Comparison of ENCODE assay signal across 8 mouse cellular contexts in the genomic region with DNA sequence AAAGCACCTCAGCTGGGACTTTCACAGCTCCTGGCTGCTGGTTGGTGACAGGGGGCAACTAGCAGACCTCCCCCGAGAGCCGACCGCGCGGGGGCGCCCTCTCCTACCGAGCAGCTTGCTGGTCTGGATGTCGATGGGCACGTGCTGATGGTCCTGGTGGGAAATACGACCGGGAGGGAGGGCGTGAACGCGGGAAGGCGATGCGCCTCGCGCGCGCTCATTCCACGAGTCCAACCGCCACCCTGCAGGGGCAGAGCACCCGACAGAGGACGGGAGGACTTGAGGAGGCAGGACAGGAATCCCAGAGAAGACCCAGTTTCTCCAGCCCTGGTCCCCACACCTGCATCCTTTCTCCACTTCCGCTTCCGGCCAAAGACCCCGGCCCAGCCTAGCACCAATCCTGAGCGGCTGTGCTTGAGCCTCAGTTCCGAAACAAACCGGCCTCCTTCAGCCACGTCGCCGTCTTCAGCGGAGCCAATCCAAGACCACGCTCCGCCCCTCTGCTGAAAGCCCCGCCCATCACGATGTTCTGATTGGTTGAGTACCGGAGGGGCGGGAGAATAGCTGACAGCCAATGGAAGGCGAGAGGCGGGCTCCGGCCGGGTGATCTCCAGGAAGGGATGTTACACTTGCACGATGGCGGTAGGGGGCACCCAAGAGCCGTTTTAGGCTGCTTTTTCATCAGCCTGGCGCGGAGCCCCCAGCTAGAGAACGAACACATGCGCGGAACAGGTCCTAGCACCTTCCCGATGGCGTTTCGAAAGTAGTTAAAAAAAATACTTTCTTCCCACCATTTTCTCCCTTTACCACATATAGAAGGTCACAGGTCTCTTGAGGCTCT. TPM values are rescaled to one million over a fixed set of nuclear protein-coding genes. Genes with fewer than 3 reads are reported as not detected.
DNase-seq lines count a peak whose midpoint lies in the region; ATAC-seq and TF ChIP-seq lines count a peak whose summit lies in the region.

Gene Cdk5rap3 (minus strand): TSS at position 453 of the 841 bp plus-strand sequence.

- H3K4me1 ChIP-seq in G1E (ENCODE audit: insufficient read depth, low read depth, low read length) = peaks cover 68% of the 10 kb centered on the region
- H3K4me1 ChIP-seq in forebrain, embryonic 16.5 days (replicated peaks; ENCODE audit: control insufficient read depth, insufficient read depth, low read length) = peaks cover 9% of the 10 kb centered on the region
- peaks cover 7% of the 10 kb centered on the region; the same call in 1 of the 2 replicates for H3K4me1 ChIP-seq in lung, embryonic 14.5 days (ENCODE audit: insufficient read depth)
- H3K4me1 ChIP-seq in olfactory bulb, adult 2 months (ENCODE audit: control insufficient read depth, insufficient read depth, low read length) = no peaks in the 10 kb centered on the region
- H3K4me1 ChIP-seq in thymus, adult 2 months (replicated peaks; ENCODE audit: control insufficient read depth, insufficient read depth, low read length) = peaks cover 30% of the 10 kb centered on the region

- ATAC-seq in G1E (ENCODE audit: extremely low read depth, insufficient number of reproducible peaks, low FRiP score, poor library complexity, severe bottlenecking) = peak; percentile 98
- ATAC-seq in forebrain, embryonic 16.5 days = peak; percentile 98
- ATAC-seq in lung, embryonic 14.5 days (ENCODE audit: insufficient read depth) = peak; percentile 97

- peak; percentile 38 for TF ChIP-seq CTCF in G1E (IDR thresholded peaks at IDR 0.05; ENCODE audit: low read depth, low read length)
- peak; percentile 85 for TF ChIP-seq CTCF in layer of hippocampus, adult 2 months (conservative IDR thresholded peaks at IDR 0.05)
- TF ChIP-seq CTCF in lung, embryonic 14.5 days (IDR thresholded peaks at IDR 0.05; ENCODE audit: low read depth) = peak; percentile 90
- TF ChIP-seq CTCF in olfactory bulb, adult 2 months (IDR thresholded peaks at IDR 0.05; ENCODE audit: insufficient read depth, low read depth, low read length) = peak; percentile 65; the same call in 1 of the 2 replicates
- TF ChIP-seq CTCF in thymus, adult 2 months (IDR thresholded peaks at IDR 0.05; ENCODE audit: borderline replicate concordance, control insufficient read depth, extremely low read depth, insufficient read depth, low read length, poor library complexity) = peak; percentile 82

- intact Hi-C loops in heart, postnatal 36 days (cut with DNase I) = loop anchor here (1.0 to 5.0 kb wide), 3 partner anchors 47 to 111 kb away; partner anchors contain the start of gene Sp2

- no peaks in the 10 kb centered on the region for H3K9me3 ChIP-seq in G1E (replicated peaks)
- no peaks in the 10 kb centered on the region for H3K9me3 ChIP-seq in forebrain, embryonic 16.5 days (ENCODE audit: control insufficient read depth, low read length)
- H3K9me3 ChIP-seq in lung, embryonic 14.5 days (ENCODE audit: low read depth, low read length) = no peaks in the 10 kb centered on the region

- H3K36me3 ChIP-seq in G1E (replicated peaks) = peaks cover 39% of the 10 kb centered on the region
- H3K36me3 ChIP-seq in forebrain, embryonic 16.5 days (ENCODE audit: control insufficient read depth, insufficient read depth) = no peaks in the 10 kb centered on the region
- H3K36me3 ChIP-seq in lung, embryonic 14.5 days (ENCODE audit: insufficient read depth) = peaks cover 10% of the 10 kb centered on the region
- H3K36me3 ChIP-seq in thymus, adult 2 months (ENCODE audit: control insufficient read depth, insufficient read depth, low read length) = 0 out of 2 replicates have a peak, but pooled peaks cover under 1% of the 10 kb centered on the region

- 0 out of 2 replicates have a peak, but pooled peaks have one; percentile 29 for TF ChIP-seq POLR2A in olfactory bulb, adult 2 months (IDR thresholded peaks at IDR 0.05; ENCODE audit: insufficient read depth, low read depth, low read length)
- TF ChIP-seq POLR2A in thymus, adult 2 months (IDR thresholded peaks at IDR 0.05; ENCODE audit: control insufficient read depth, extremely low read depth, insufficient read depth, low read length, poor library complexity) = peak; percentile 86

- under 1% methylated on average over 55 of the region's 55 CpGs for WGBS in forebrain, embryonic 16.5 days
- WGBS in lung, embryonic 14.5 days = under 1% methylated on average over 55 of the region's 55 CpGs
- WGBS in olfactory bulb, adult 2 months = under 1% methylated on average over 55 of the region's 55 CpGs
- WGBS in thymus, adult 2 months = under 1% methylated on average over 55 of the region's 55 CpGs

- no peaks in the 10 kb centered on the region for H3K27me3 ChIP-seq in G1E (ENCODE audit: insufficient read depth, low read length)
- H3K27me3 ChIP-seq in forebrain, embryonic 16.5 days (replicated peaks; ENCODE audit: control insufficient read depth, insufficient read depth, low read length) = peaks cover 3% of the 10 kb centered on the region; the same call in 1 of the 2 replicates
- H3K27me3 ChIP-seq in lung, embryonic 14.5 days (ENCODE audit: insufficient read depth, low read length) = no peaks in the 10 kb centered on the region
- no peaks in the 10 kb centered on the region for H3K27me3 ChIP-seq in thymus, adult 2 months (ENCODE audit: control insufficient read depth, insufficient read depth, low read length)

- peak within 1 kb of the TSS; percentile 48 for H3K27ac ChIP-seq in forebrain, embryonic 16.5 days (ENCODE audit: low read length)
- H3K27ac ChIP-seq in layer of hippocampus, adult 2 months = peak within 1 kb of the TSS; percentile 85
- H3K27ac ChIP-seq in lung, embryonic 14.5 days (ENCODE audit: low read depth) = peak within 1 kb of the TSS; percentile 80
- no peak within 1 kb of the TSS for H3K27ac ChIP-seq in olfactory bulb, adult 2 months (ENCODE audit: insufficient read depth, low read depth, low read length)
- peak within 1 kb of the TSS; percentile 55 for H3K27ac ChIP-seq in thymus, adult 2 months (ENCODE audit: control insufficient read depth, insufficient read depth, low read length)

- peak; percentile 95 for DNase-seq in G1E (ENCODE audit: low spot score)
- peak; percentile 98 to 99 for DNase-seq in cerebellum, adult 18-20 months
- peak; percentile 98 to 99 for DNase-seq in heart, postnatal 36 days
- DNase-seq in layer of hippocampus, adult 2 months (ENCODE audit: low spot score in 2 of 2) = peak; percentile 99
- DNase-seq in lung, embryonic 14.5 days = peak; percentile 100
- DNase-seq in thymus, adult 2 months = peak; percentile 100

- H3K4me3 ChIP-seq in G1E (ENCODE audit: low read depth, low read length) = peak within 1 kb of the TSS; percentile 79
- H3K4me3 ChIP-seq in forebrain, embryonic 16.5 days (replicated peaks; ENCODE audit: low read length) = peak within 1 kb of the TSS; percentile 84
- H3K4me3 ChIP-seq in layer of hippocampus, adult 2 months = peak within 1 kb of the TSS; percentile 73
- peak within 1 kb of the TSS; percentile 79 for H3K4me3 ChIP-seq in lung, embryonic 14.5 days (ENCODE audit: low read depth, low read length)
- peak within 1 kb of the TSS; percentile 69 for H3K4me3 ChIP-seq in olfactory bulb, adult 2 months (ENCODE audit: insufficient read depth, low read depth, low read length)
- peak within 1 kb of the TSS; percentile 69 for H3K4me3 ChIP-seq in thymus, adult 2 months (ENCODE audit: control insufficient read depth, insufficient read depth, low read length)

- peak within 1 kb of the TSS; percentile 77 for H3K4me2 ChIP-seq in forebrain, embryonic 16.5 days (ENCODE audit: low read length)
- peak within 1 kb of the TSS; percentile 95 for H3K4me2 ChIP-seq in lung, embryonic 14.5 days

- peak within 1 kb of the TSS; percentile 74 for H3K9ac ChIP-seq in forebrain, embryonic 16.5 days (replicated peaks; ENCODE audit: low read depth, low read length)
- H3K9ac ChIP-seq in lung, embryonic 14.5 days = peak within 1 kb of the TSS; percentile 72

RNA-seq across cellular contexts. Expression of gene Cdk5rap3, which starts in this region (rescaled TPM):
- 30.6 and 31.7 TPM in 2 replicates for total RNA-seq in G1E (2014; fragmentation: Nextera tagmentation)
- total RNA-seq in G1E (2017) = 51.3 and 59.3 TPM in 2 replicates
- 63.6 TPM in 2 replicates for polyA plus RNA-seq in G1E (2012)
- polyA plus RNA-seq in forebrain, embryonic 16.5 days (2015; fragmentation: Nextera tagmentation; extraction: Ambion mirVana) = 103 and 106 TPM in 2 replicates
- 10 to 100 TPM; 22.7 to 23.7 TPM for total RNA-seq in heart, postnatal 36 days (2021)
- total RNA-seq in layer of hippocampus, adult 2 months (2021) = 10 to 100 TPM; 34.5 to 41.6 TPM
- 61.8 and 63.8 TPM in 2 replicates for polyA plus RNA-seq in lung, embryonic 14.5 days (2014; fragmentation: Nextera tagmentation; extraction: Ambion mirVana)
- not detected in 2 replicates for polyA plus RNA-seq in olfactory bulb, adult 2 months (2012; ENCODE audit: insufficient read depth, insufficient read length, low replicate concordance, missing spikeins)
- polyA plus RNA-seq in thymus, adult 2 months (2012; rRNA removed) = 94.2 and 95.5 TPM in 2 replicates

Comparison
In these comparisons a context has a peak if more than half of its experiments do, and no peak if none do; other contexts are left out.
1. RNA of gene Cdk5rap3 (polyA plus RNA-seq): 103 to 106 TPM in forebrain, embryonic 16.5 days, 94.2 to 95.5 TPM in thymus, adult 2 months, 63.6 TPM in G1E and 61.8 to 63.8 TPM in lung, embryonic 14.5 days; not detected in olfactory bulb, adult 2 months; every median in the first group is over 10 times any median in the second.
2. CTCF ChIP-seq: peak in every context shown above with its lines; median percentile 90 in lung, embryonic 14.5 days; 85 in layer of hippocampus, adult 2 months; 82 in thymus, adult 2 months; 65 in olfactory bulb, adult 2 months; 38 in G1E.
3. Peak in every context shown above with its lines, with median percentiles within 50 percentile points of each other: ATAC-seq, DNase-seq and H3K4me3 ChIP-seq.